8 mouse cellular contexts compared by ENCODE assay signal in genomic region chr17:83872806-83873348, GRCm38 (mm10). TPM values are rescaled to one million over a fixed set of nuclear protein-coding genes. Genes with fewer than 3 reads are reported as not detected.
DNase-seq lines count a peak whose midpoint lies in the region; ATAC-seq and TF ChIP-seq lines count a peak whose summit lies in the region.

No protein-coding gene starts in this region.

- peaks cover 48% of the 10 kb centered on the region for H3K27me3 ChIP-seq in G1E (ENCODE audit: insufficient read depth, low read length)
- no peaks in the 10 kb centered on the region for H3K27me3 ChIP-seq in forebrain, postnatal 0 days (ENCODE audit: insufficient read depth, low read length)
- H3K27me3 ChIP-seq in lung, embryonic 16.5 days (ENCODE audit: control insufficient read depth, insufficient read depth, low read depth, low read length): no peaks in the 10 kb centered on the region

- H3K4me2 ChIP-seq in forebrain, postnatal 0 days (ENCODE audit: low read depth): peak overlapping the region; percentile 38
- H3K4me2 ChIP-seq in lung, embryonic 16.5 days (ENCODE audit: low read depth, low read length): peak overlapping the region; percentile 22; the same call in 1 of the 2 replicates

- peaks cover 16% of the 10 kb centered on the region for H3K4me1 ChIP-seq in G1E (ENCODE audit: insufficient read depth, low read depth, low read length)
- no peaks in the 10 kb centered on the region for H3K4me1 ChIP-seq in forebrain, postnatal 0 days (ENCODE audit: insufficient read depth)
- H3K4me1 ChIP-seq in lung, embryonic 16.5 days (replicated peaks; ENCODE audit: control insufficient read depth, insufficient read depth, low read length): no peaks in the 10 kb centered on the region; the same call in 1 of the 2 replicates

- no peaks in the 10 kb centered on the region for H3K36me3 ChIP-seq in G1E (replicated peaks)
- no peaks in the 10 kb centered on the region for H3K36me3 ChIP-seq in forebrain, postnatal 0 days (ENCODE audit: insufficient read depth)
- no peaks in the 10 kb centered on the region for H3K36me3 ChIP-seq in lung, embryonic 16.5 days (ENCODE audit: control insufficient read depth, insufficient read depth, low read length)

- peak; percentile 79 for TF ChIP-seq CTCF in G1E (IDR thresholded peaks at IDR 0.05; ENCODE audit: low read depth, low read length)
- TF ChIP-seq CTCF in forebrain, postnatal 0 days (IDR thresholded peaks at IDR 0.05; ENCODE audit: low read depth): peak; percentile 96

- no peaks in the 10 kb centered on the region for H3K9me3 ChIP-seq in G1E (replicated peaks)
- no peaks in the 10 kb centered on the region for H3K9me3 ChIP-seq in forebrain, postnatal 0 days (ENCODE audit: low read length)
- no peaks in the 10 kb centered on the region; the same call in 1 of the 2 replicates for H3K9me3 ChIP-seq in lung, embryonic 16.5 days (ENCODE audit: control insufficient read depth, low read length)

- H3K4me3 ChIP-seq in G1E (ENCODE audit: low read depth, low read length): no peak overlapping the region
- H3K4me3 ChIP-seq in forebrain, postnatal 0 days (ENCODE audit: low read depth, low read length): no peak overlapping the region
- peak overlapping the region; percentile 1; the same call in 1 of the 2 replicates for H3K4me3 ChIP-seq in lung, embryonic 16.5 days (ENCODE audit: low read length)

- intact Hi-C loops in heart, postnatal 36 days (cut with DNase I): loop anchor here (2.0 to 5.0 kb wide), 3 partner anchors 318 to 608 kb away; no protein-coding TSS in a partner anchor

- whole genome bisulfite sequencing in forebrain, postnatal 0 days: 11% methylated on average over 14 of the region's 14 CpGs
- WGBS in lung, embryonic 16.5 days: 17% methylated on average over 14 of the region's 14 CpGs

- ATAC-seq in G1E (ENCODE audit: extremely low read depth, insufficient number of reproducible peaks, low FRiP score, poor library complexity, severe bottlenecking): peak; percentile 45; the same call in 1 of the 2 replicates
- ATAC-seq in forebrain, postnatal 0 days: peak; percentile 94
- ATAC-seq in lung, embryonic 16.5 days (ENCODE audit: low read depth): peak; percentile 78

- H3K9ac ChIP-seq in forebrain, postnatal 0 days: no peak overlapping the region
- H3K9ac ChIP-seq in lung, embryonic 16.5 days (ENCODE audit: low read length): no peak overlapping the region

- peak; percentile 87 for DNase-seq in G1E (ENCODE audit: low spot score)
- DNase-seq in cerebellum, adult 18-20 months: peak; percentile 79 to 84
- DNase-seq in forebrain, postnatal 0 days: peak; percentile 92
- DNase-seq in heart, postnatal 36 days: peak; percentile 81 to 86
- peak; percentile 71 to 90 for DNase-seq in layer of hippocampus, adult 18-20 months (ENCODE audit: low spot score in 2 of 2)
- peak; percentile 62 for DNase-seq in ovary, postnatal 10 days (ENCODE audit: low spot score)
- peak; percentile 88 for DNase-seq in thymus, postnatal 0 days (ENCODE audit: low spot score)

- no peak overlapping the region for H3K27ac ChIP-seq in forebrain, postnatal 0 days (ENCODE audit: low read depth, low read length)
- peak overlapping the region; percentile 95 for H3K27ac ChIP-seq in lung, embryonic 16.5 days (ENCODE audit: low read length)

RNA-seq across cellular contexts. Expression of gene Haao, which starts 25.1 kb away (rescaled TPM):
- total RNA-seq in G1E (2014; fragmentation: Nextera tagmentation): 4.8 and 11.9 TPM in 2 replicates
- total RNA-seq in G1E (2017): 0.05 and 0.17 TPM in 2 replicates
- polyA plus RNA-seq in G1E (2012): 1.1 and 1.5 TPM in 2 replicates
- total RNA-seq in forebrain, postnatal 0 days (2014; rRNA removed): not detected in 2 replicates
- not detected in 2 replicates for polyA plus RNA-seq in forebrain, postnatal 0 days (2015; fragmentation: Nextera tagmentation; extraction: Ambion mirVana)
- under 1 TPM; 0.27 to 0.53 TPM for total RNA-seq in heart, postnatal 36 days (2021)
- total RNA-seq in layer of hippocampus, adult 18-20 months (2021): under 1 TPM in 1 of 2 experiments, not detected in 1; 0.30 TPM
- polyA plus RNA-seq in lung, embryonic 16.5 days (2015; fragmentation: Nextera tagmentation; extraction: Ambion mirVana): 1.8 and 2.3 TPM in 2 replicates
- polyA plus RNA-seq in thymus, postnatal 0 days (2015; fragmentation: Nextera tagmentation; extraction: Ambion mirVana): 5.6 and 5.9 TPM in 2 replicates
